Mouse (Mus musculus) c-Kit-positive CD71-positive TER-119-positive erythroid progenitor cells, embryonic 14.5 days (primary cell): ENCODE data around the gene Tgfb1.

Experiments used
- DNase-seq: peaks from one replicate; pipeline ENCODE4 v3.0.0-alpha.2; 2013; ENCODE audit warnings: low spot score

Gene Tgfb1

GRCm38 (mm10) chr7:25686680-25687531 is at the start of gene Tgfb1:
Tgfb1 (plus strand) TSS chr7:25687002.
- peak; percentile 69 for DNase-seq

DNA sequence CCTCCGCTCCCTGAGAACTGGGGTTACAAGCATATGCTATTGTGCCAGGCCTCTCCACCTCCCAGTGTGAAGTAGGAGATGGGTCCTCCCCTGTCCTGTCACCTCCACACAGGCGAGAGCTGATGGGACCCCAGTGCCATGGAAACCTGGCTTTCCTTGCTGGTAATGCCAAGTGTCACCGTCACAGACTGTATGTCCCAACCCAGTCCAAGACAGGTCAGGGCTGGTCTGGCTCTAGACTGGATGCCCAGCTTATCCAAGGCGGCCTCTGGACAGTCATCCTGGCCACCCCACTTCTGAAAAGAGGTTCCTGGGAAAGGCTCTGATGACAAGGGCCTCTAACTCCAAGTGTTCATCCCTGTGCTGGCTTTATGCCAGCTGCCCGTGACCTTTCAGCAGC is 49.7 kb upstream of the Tgfb1 start:
- DNase-seq = no peak

DNA sequence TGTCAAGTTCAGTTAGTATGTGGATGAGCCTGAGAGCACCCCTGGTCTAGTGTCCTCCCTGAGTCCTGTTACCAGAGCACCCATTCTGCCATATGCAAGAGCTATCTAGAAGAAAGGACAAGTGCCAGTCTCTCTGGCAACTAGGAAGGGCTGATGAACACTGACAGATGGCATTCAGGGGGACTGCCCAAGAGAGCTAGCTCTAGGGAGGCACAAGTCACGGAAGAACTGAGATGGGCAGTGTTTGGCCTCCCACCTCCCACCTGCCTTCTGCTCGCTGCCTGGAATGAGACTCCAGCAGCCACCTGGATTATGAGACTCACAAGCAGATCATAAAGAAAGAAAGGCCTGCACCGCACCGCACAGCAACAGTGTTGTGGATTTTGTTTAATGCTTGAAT is 47.0 kb upstream of the Tgfb1 start:
- DNase-seq = no peak

DNA sequence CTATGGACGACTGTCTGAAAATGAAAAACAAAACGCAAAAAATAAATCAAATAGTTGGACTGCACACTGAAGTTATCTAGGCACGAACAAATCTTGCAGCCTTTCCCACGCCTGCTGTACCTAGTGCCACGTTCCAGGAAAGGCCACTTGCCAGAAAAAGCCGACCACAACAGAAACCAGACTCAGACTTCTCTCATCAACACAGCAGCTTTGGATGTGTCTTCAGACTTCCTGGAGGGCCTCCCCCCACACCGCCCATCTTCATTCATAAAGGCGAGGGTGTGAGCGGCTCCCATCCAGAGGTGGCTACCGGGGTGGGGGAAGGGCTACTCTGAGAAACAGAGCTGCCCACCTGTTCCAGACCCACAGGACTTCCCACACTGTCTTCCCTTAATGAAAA is 42.7 kb upstream of the Tgfb1 start:
- no peak for DNase-seq

DNA sequence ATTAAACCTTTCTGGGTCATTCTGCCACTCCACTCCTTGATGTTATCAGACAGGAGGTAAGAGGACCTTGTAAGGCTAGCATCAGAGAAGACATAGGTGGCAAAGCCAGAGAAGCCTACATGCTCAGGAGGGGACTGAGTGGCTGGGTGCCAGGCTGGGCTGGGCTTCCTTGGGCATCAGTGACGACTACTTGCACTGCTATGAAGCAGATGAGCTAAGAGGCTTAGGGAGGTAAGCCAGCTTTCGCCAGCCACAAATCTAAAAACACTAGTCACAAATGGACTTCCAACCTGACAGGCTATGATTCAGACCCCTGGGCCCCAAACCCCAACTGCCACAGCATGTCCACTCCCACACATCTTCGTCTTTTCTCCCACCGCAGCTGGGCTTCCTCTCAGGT is 42.2 kb upstream of the Tgfb1 start:
- no peak for DNase-seq

GRCm38 (mm10) chr7:25645074-25645473 is 41.7 kb upstream of the Tgfb1 start:
- no peak for DNase-seq

GRCm38 (mm10) chr7:25647574-25648123 is 39.2 kb upstream of the Tgfb1 start:
- no peak for DNase-seq

GRCm38 (mm10) chr7:25649839-25650238 is 37.0 kb upstream of the Tgfb1 start:
- DNase-seq = no peak

GRCm38 (mm10) chr7:25651281-25651680 is 35.5 kb upstream of the Tgfb1 start:
- DNase-seq = no peak

GRCm38 (mm10) chr7:25652244-25652759 is 34.5 kb upstream of the Tgfb1 start:
- no peak for DNase-seq

GRCm38 (mm10) chr7:25655601-25656428 is 31.0 kb upstream of the Tgfb1 start:
- no peak for DNase-seq

GRCm38 (mm10) chr7:25657785-25658184 is 29.0 kb upstream of the Tgfb1 start:
- no peak for DNase-seq

GRCm38 (mm10) chr7:25658657-25659472 is 27.9 kb upstream of the Tgfb1 start, which contains the start of the genes Bckdha and Exosc5:
Bckdha (minus strand) TSS chr7:25658981.
Exosc5 (plus strand) TSS chr7:25659164.
- peak; percentile 100 for DNase-seq

DNA sequence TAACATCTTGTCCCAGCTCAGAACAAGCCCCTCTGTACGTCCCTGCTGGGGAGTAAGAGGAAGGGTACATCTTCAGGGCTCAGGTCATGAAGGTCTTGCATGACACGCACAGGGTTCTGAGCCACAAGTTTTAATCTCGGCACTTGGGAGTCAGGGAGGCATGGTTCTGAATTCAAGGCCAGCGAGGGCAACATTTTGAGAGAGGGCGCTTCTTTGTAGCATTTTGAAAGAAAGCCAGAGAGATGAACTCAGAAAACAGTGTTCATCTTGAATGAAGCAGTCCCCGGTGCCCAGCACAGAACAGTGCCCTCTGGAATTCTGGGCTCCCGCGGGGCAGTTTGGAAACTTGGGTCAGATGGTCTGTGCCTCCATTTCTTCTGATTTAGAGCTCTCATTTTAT is 20.4 kb upstream of the Tgfb1 start:
- no peak for DNase-seq

- DNase-seq = no peak
Observed at GRCm38 (mm10) chr7:25669158-25669557, 17.6 kb upstream of the Tgfb1 start.

- DNase-seq = no peak
Observed at GRCm38 (mm10) chr7:25669631-25670030, 17.2 kb upstream of the Tgfb1 start.

- DNase-seq = no peak
Observed at GRCm38 (mm10) chr7:25670096-25670495, 16.7 kb upstream of the Tgfb1 start.

DNA sequence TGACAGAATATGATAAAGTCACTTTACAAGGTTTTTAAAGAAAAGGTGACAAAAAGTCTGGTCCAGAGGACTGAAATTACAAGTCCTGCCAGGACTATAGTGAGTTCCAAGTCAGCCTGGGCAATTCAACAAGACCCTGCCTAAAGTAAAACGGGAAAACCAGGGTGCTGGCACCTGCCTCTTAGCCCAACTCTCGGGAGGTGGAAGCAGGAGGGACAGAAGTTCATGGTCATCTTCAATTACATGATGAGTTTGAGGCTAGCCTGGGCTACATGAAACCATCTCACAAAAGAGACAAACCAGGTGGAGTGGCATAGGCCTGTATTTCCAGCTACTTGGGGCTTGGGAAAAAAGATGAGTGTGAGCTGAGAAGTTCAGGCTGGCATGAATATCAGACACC is 15.1 kb upstream of the Tgfb1 start:
- no peak for DNase-seq

DNA sequence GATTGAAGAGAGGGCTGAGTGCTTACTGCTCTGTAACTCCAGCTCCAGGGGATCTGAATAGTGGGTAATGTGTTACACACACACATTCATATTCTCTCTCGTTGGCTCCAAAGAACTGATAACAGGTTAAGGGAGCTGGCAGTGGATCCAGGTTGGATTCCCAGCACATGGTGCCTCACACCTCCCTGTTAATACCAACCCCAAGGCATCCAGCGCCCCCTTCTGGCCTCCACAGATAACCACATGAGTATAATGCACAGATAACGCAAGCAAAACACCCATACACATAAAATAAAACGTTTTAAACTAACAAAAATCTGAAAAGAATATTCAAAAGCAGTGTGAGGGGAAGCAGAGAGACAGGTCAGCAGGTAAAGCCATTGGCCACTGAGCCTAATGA is 14.4 kb upstream of the Tgfb1 start:
- DNase-seq = no peak

- DNase-seq = no peak
Observed at GRCm38 (mm10) chr7:25674297-25674696, 12.5 kb upstream of the Tgfb1 start.

GRCm38 (mm10) chr7:25674719-25675300 is 12.0 kb upstream of the Tgfb1 start, which contains the start of gene Tmem91:
Tmem91 (minus strand) TSS chr7:25675166.
- no peak for DNase-seq
